Mouse (Mus musculus): ENCODE data around the gene Enho. TPM values are rescaled to one million over a fixed set of nuclear protein-coding genes. Genes with fewer than 3 reads are reported as not detected.

The Enho gene
- polyA plus RNA-seq, 1 experiment from 2014 or later = 7.6 TPM

DNA sequence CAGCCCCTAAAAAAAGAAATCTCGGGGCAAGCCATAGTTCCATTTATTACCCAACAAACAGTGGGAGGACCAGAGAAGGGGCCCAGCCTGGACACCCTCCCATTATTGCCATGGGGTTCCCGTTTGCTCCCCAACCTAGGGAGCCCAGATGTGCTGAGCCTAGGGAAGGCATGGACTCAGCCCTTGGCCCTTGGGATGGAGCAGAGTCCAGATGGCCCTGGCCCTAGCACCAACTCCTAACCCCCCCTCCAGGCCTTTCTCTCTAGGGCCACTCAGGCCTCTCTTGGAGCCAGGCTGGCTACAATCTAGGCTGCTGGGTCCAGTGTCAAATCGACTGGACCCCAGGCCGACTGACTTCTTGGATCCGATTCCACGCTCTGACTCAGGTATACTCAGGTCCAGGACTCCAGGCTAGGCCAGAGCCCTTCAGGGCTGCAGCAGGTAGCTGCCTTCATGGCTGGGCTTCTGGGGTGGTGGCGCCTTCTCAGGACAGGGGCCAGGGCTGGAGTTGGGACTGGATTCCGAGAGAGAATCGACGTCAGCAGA is 1.9 kb downstream of the Enho start:
- Histone ChIP-seq H3K4me3 (ENCODE audit: low read length) (no peak overlapping the region), H3K36me3 (ENCODE audit: control insufficient read depth, insufficient read depth, low read length) (no peaks in the 10 kb centered on the region), H3K27ac (ENCODE audit: low read length) (no peak overlapping the region), H3K9me3 (ENCODE audit: control insufficient read depth, low read length) (no peaks in the 10 kb centered on the region), H3K27me3 (replicated peaks; ENCODE audit: control insufficient read depth, insufficient read depth, low read length) (no peaks in the 10 kb centered on the region), H3K4me1 (ENCODE audit: control insufficient read depth, insufficient read depth, low read length) (peaks cover 15% of the 10 kb centered on the region), H3K9ac (ENCODE audit: low read depth, low read length) (no peak overlapping the region), H3K4me2 (ENCODE audit: low read depth, low read length) (no peak overlapping the region)
- no peak for ATAC-seq
- WGBS = 91% methylated on average over 10 of the region's 10 CpGs

GRCm38 (mm10) chr4:41636882-41637635 is 3.1 kb downstream of the Enho start:
- Histone ChIP-seq H3K4me3 (ENCODE audit: low read length) (no peak overlapping the region), H3K9me3 (ENCODE audit: control insufficient read depth, low read length) (no peaks in the 10 kb centered on the region), H3K27ac (ENCODE audit: low read length) (0 out of 2 replicates have a peak overlapping the region, but pooled peaks have one; percentile 15), H3K36me3 (ENCODE audit: control insufficient read depth, insufficient read depth, low read length) (no peaks in the 10 kb centered on the region), H3K27me3 (replicated peaks; ENCODE audit: control insufficient read depth, insufficient read depth, low read length) (no peaks in the 10 kb centered on the region), H3K9ac (ENCODE audit: low read depth, low read length) (no peak overlapping the region), H3K4me2 (ENCODE audit: low read depth, low read length) (no peak overlapping the region), H3K4me1 (ENCODE audit: control insufficient read depth, insufficient read depth, low read length) (peaks cover 15% of the 10 kb centered on the region)
- WGBS = 69% methylated on average over 10 of the region's 10 CpGs
- ATAC-seq = no peak

DNA sequence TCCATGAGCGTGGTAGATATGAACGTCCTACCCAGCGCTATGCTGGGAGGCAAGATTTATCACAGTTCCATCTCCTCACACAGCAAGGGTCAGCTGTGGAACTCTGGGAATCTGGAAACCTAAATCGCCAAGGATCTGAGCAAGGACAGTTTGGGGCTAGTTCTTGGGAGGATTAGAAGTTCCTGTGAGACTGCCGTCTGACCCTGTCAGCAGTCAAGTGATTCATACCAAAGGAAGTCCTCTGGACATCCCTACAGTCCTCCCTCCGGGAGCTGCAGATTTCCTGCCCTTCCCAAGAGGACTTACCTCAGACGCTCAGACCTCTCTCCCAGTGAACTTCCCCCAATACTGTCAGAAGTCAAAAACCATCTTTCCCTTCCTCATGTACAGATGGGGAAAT is 3.8 kb downstream of the Enho start:
- H3K4me2 ChIP-seq (ENCODE audit: low read depth, low read length) = no peak overlapping the region
- 40% methylated on average over 7 of the region's 7 CpGs for WGBS
- no peaks in the 10 kb centered on the region for H3K9me3 ChIP-seq (ENCODE audit: control insufficient read depth, low read length)
- no peak overlapping the region for H3K4me3 ChIP-seq (ENCODE audit: low read length)
- no peaks in the 10 kb centered on the region for H3K27me3 ChIP-seq (replicated peaks; ENCODE audit: control insufficient read depth, insufficient read depth, low read length)
- H3K4me1 ChIP-seq (ENCODE audit: control insufficient read depth, insufficient read depth, low read length) = peaks cover 20% of the 10 kb centered on the region
- 0 out of 2 replicates have a peak overlapping the region, but pooled peaks have one; percentile 15 for H3K27ac ChIP-seq (ENCODE audit: low read length)
- H3K9ac ChIP-seq (ENCODE audit: low read depth, low read length) = peak overlapping the region; percentile 12; the same call in 1 of the 2 replicates
- ATAC-seq = no peak
- no peaks in the 10 kb centered on the region for H3K36me3 ChIP-seq (ENCODE audit: control insufficient read depth, insufficient read depth, low read length)

DNA sequence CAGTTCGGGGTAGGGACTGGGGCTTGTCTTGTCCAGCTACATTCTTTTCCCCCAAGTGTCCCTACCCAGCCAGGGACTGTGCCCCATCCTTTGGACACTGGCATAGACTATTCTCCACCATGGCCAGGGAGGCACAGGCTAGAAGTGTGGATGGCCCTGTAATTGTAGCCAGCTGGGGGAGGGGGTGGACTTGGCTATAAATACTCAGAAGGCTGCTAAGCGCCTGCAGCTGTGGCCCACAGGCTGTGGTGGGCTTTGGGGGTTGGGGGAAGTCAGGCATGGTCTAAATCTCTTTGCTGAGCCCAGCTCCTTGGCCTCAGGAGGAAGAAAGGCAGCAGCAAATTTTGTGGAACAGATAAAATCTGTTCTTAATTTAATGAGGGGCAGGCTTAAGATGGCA is 4.2 kb downstream of the Enho start:
- no peak for ATAC-seq
- WGBS = 54% methylated on average over 2 of the region's 2 CpGs
- H3K4me3 ChIP-seq (ENCODE audit: low read length) = no peak overlapping the region
- H3K9ac ChIP-seq (ENCODE audit: low read depth, low read length) = peak overlapping the region; percentile 12; the same call in 1 of the 2 replicates
- H3K27ac ChIP-seq (ENCODE audit: low read length) = no peak overlapping the region
- no peaks in the 10 kb centered on the region for H3K36me3 ChIP-seq (ENCODE audit: control insufficient read depth, insufficient read depth, low read length)
- H3K4me1 ChIP-seq (ENCODE audit: control insufficient read depth, insufficient read depth, low read length) = peaks cover 24% of the 10 kb centered on the region
- H3K4me2 ChIP-seq (ENCODE audit: low read depth, low read length) = no peak overlapping the region
- H3K27me3 ChIP-seq (replicated peaks; ENCODE audit: control insufficient read depth, insufficient read depth, low read length) = no peaks in the 10 kb centered on the region
- H3K9me3 ChIP-seq (ENCODE audit: control insufficient read depth, low read length) = no peaks in the 10 kb centered on the region

DNA sequence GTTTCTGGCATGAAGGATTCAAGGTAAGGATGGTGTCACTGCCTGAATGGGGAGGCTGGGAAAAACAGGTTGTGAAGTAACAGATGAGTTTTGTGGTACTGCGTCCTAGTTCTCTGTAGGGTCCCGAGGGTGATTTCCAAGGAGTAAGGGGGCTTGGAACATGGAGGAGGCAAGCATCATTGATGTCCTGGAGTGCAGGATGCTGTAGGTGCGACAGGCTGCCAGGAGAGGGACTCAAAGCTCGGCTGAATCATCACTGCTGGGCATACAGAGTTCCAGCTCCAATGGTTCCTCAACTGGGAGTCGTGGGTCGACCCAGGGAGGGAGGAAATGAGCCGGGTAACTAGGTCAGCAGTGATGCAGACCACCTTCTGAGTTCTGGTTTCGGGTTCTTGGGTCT is 4.9 kb downstream of the Enho start:
- Histone ChIP-seq H3K4me2 (ENCODE audit: low read depth, low read length) (no peak overlapping the region), H3K36me3 (ENCODE audit: control insufficient read depth, insufficient read depth, low read length) (no peaks in the 10 kb centered on the region), H3K4me3 (ENCODE audit: low read length) (no peak overlapping the region), H3K9ac (ENCODE audit: low read depth, low read length) (no peak overlapping the region), H3K4me1 (ENCODE audit: control insufficient read depth, insufficient read depth, low read length) (peaks cover 24% of the 10 kb centered on the region), H3K9me3 (ENCODE audit: control insufficient read depth, low read length) (no peaks in the 10 kb centered on the region), H3K27ac (ENCODE audit: low read length) (no peak overlapping the region), H3K27me3 (replicated peaks; ENCODE audit: control insufficient read depth, insufficient read depth, low read length) (no peaks in the 10 kb centered on the region)
- WGBS = 69% methylated on average over 8 of the region's 8 CpGs
- ATAC-seq = no peak

DNA sequence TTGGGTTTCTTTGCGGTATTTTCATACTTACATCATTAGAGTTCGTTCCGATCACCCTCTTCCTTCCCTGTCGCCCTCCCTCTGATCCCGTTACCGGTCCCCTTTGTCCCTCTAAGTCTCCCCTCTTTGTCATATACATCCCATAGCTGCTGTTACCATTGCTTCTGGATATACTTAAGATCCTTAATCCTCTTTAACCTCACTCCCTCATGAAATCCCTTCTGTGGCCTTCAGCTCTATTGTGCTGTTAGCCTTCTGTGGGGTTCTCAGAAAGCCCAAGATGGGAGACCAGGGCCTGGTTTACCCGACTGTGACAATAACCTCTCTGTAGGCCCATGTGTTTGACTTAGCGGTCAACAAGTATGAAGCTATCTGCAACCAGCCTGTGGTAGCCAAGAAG is 5.5 kb downstream of the Enho start:
- Histone ChIP-seq H3K27me3 (replicated peaks; ENCODE audit: control insufficient read depth, insufficient read depth, low read length) (no peaks in the 10 kb centered on the region), H3K9me3 (ENCODE audit: control insufficient read depth, low read length) (no peaks in the 10 kb centered on the region), H3K4me1 (ENCODE audit: control insufficient read depth, insufficient read depth, low read length) (peaks cover 23% of the 10 kb centered on the region), H3K36me3 (ENCODE audit: control insufficient read depth, insufficient read depth, low read length) (no peaks in the 10 kb centered on the region), H3K4me2 (ENCODE audit: low read depth, low read length) (no peak overlapping the region), H3K9ac (ENCODE audit: low read depth, low read length) (no peak overlapping the region), H3K4me3 (ENCODE audit: low read length) (no peak overlapping the region), H3K27ac (ENCODE audit: low read length) (no peak overlapping the region)
- ATAC-seq = no peak
- 96% methylated on average over 8 of the region's 8 CpGs for WGBS

DNA sequence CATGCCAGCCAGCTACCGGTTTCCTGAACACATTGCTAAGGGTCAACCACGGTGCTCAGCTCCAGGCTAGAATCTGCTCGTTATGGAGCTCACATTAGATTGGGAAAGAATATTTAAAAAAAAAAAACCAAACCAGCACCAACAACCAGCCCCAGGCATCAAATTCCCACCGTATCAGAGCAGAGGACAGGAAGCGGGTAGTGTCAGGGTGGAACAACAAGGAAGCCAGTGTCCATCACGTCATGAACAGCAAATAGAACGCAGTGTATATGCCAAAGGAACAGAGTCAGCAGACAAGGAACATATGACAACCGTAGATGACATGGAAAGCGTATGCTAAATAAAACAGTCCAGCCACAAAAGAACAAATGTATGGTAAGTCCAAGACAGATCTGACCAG is 7.1 kb downstream of the Enho start:
- Histone ChIP-seq H3K4me1 (ENCODE audit: control insufficient read depth, insufficient read depth, low read length) (peaks cover 25% of the 10 kb centered on the region), H3K27ac (ENCODE audit: low read length) (no peak overlapping the region)
- 77% methylated on average over 9 of the region's 9 CpGs for WGBS

GRCm38 (mm10) chr4:41631390-41631789 is 8.7 kb downstream of the Enho start:
- Histone ChIP-seq H3K9ac (ENCODE audit: low read depth, low read length) (peak overlapping the region; percentile 27), H3K27me3 (replicated peaks; ENCODE audit: control insufficient read depth, insufficient read depth, low read length) (no peaks in the 10 kb centered on the region), H3K4me2 (ENCODE audit: low read depth, low read length) (0 out of 2 replicates have a peak overlapping the region, but pooled peaks have one; percentile 16), H3K4me1 (ENCODE audit: control insufficient read depth, insufficient read depth, low read length) (peaks cover 22% of the 10 kb centered on the region), H3K36me3 (ENCODE audit: control insufficient read depth, insufficient read depth, low read length) (no peaks in the 10 kb centered on the region), H3K9me3 (ENCODE audit: control insufficient read depth, low read length) (no peaks in the 10 kb centered on the region), H3K27ac (ENCODE audit: low read length) (peak overlapping the region; percentile 53), H3K4me3 (ENCODE audit: low read length) (no peak overlapping the region)
- 7% methylated on average over 11 of the region's 11 CpGs for WGBS
- no peak for ATAC-seq

More for the DNA sequence above, 7.1 kb downstream of the Enho start:
- Histone ChIP-seq H3K36me3 (ENCODE audit: control insufficient read depth, insufficient read depth, low read length) (no peaks in the 10 kb centered on the region), H3K4me3 (ENCODE audit: low read length) (no peak overlapping the region), H3K9ac (ENCODE audit: low read depth, low read length) (no peak overlapping the region), H3K9me3 (ENCODE audit: control insufficient read depth, low read length) (no peaks in the 10 kb centered on the region), H3K4me2 (ENCODE audit: low read depth, low read length) (no peak overlapping the region), H3K27me3 (replicated peaks; ENCODE audit: control insufficient read depth, insufficient read depth, low read length) (no peaks in the 10 kb centered on the region)
- no peak for ATAC-seq

- no peaks in the 10 kb centered on the region for H3K9me3 ChIP-seq (ENCODE audit: control insufficient read depth, low read length)
- ATAC-seq = peak; percentile 59
- H3K27me3 ChIP-seq (replicated peaks; ENCODE audit: control insufficient read depth, insufficient read depth, low read length) = no peaks in the 10 kb centered on the region
- H3K4me2 ChIP-seq (ENCODE audit: low read depth, low read length) = no peak overlapping the region
- H3K27ac ChIP-seq (ENCODE audit: low read length) = peak overlapping the region; percentile 53
- H3K9ac ChIP-seq (ENCODE audit: low read depth, low read length) = no peak overlapping the region
- peaks cover 16% of the 10 kb centered on the region for H3K4me1 ChIP-seq (ENCODE audit: control insufficient read depth, insufficient read depth, low read length)
- H3K4me3 ChIP-seq (ENCODE audit: low read length) = no peak overlapping the region
- H3K36me3 ChIP-seq (ENCODE audit: control insufficient read depth, insufficient read depth, low read length) = no peaks in the 10 kb centered on the region
- 18% methylated on average over 6 of the region's 6 CpGs for WGBS
These were observed 9.9 kb downstream of the Enho start for GRCm38 (mm10) chr4:41630196-41630595.
